Mouse (Mus musculus): ENCODE results near the gene Aox3. TPM values are rescaled to one million over a fixed set of nuclear protein-coding genes. Genes with fewer than 3 reads are reported as not detected.

The Aox3 gene
- polyA plus RNA-seq, 1 experiment from 2014 or later = 1.0 TPM

DNA sequence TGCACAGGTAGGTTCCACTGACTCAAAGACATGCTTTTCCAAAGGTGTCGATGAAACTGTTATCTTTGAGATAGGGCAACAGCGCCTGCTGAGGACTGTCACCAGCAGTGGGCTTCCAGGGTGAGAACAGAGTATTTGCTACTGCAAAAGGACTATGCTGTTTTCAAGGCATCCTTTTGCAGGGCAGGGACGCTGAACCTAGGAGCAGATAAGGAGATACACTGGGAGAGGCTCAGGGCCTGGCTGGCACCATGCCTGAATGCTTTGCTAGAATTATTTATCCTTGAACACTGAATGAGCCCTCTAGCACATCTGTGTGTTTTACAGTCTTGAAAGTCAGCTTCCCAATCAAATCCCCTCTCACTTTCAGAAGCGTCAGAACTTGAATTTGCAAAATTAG lies 85.5 kb downstream of the Aox3 start:
- no peaks in the 10 kb centered on the region for H3K4me1 ChIP-seq (replicated peaks)
- 49% methylated on average over 4 of the region's 4 CpGs for WGBS (ENCODE audit: insufficient replicate concordance)
- no peaks in the 10 kb centered on the region for H3K27me3 ChIP-seq
- H3K9me3 ChIP-seq (replicated peaks) = no peaks in the 10 kb centered on the region
- ATAC-seq (ENCODE audit: insufficient read depth) = no peak
- H3K27ac ChIP-seq (replicated peaks) = no peak overlapping the region
- H3K4me3 ChIP-seq (replicated peaks) = no peak overlapping the region
- H3K36me3 ChIP-seq (replicated peaks) = no peaks in the 10 kb centered on the region
- H3K9ac ChIP-seq = no peak overlapping the region
- no peak overlapping the region for H3K4me2 ChIP-seq

DNA sequence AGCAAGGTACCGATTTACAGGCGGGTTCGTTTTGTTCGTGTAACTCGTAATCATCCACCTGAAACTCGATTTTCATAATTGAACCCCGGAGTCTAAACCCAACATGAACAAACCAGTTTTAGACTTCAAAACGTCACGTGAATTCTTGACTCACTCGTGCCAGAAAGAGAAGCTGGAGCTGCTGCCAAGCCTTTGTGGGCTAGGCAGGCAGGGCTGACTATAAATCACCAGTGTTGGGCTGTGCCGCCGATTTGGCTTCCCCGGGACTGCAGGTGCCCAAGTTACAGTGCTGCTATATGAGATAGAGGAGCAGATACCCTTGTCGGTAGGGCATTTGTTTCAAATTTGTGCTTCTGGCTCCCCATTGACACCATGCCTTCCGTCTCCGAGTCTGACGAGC lies 97.3 kb downstream of the Aox3 start, which contains the start of gene Aox4:
Aox4 (plus strand) TSS at position 195 of the 400 bp plus-strand sequence.
- H3K4me3 ChIP-seq (replicated peaks) = no peak within 1 kb of the TSS
- H3K27me3 ChIP-seq = no peaks in the 10 kb centered on the region
- 0 out of 2 replicates have a peak, but pooled peaks cover 3% of the 10 kb centered on the region for H3K4me1 ChIP-seq (replicated peaks)
- no peaks in the 10 kb centered on the region for H3K36me3 ChIP-seq (replicated peaks)
- no peak within 1 kb of the TSS for H3K4me2 ChIP-seq
- 62% methylated on average over 17 of the region's 17 CpGs for WGBS (ENCODE audit: insufficient replicate concordance)
- no peak for ATAC-seq (ENCODE audit: insufficient read depth)
- no peak within 1 kb of the TSS for H3K27ac ChIP-seq (replicated peaks)
- H3K9me3 ChIP-seq (replicated peaks) = no peaks in the 10 kb centered on the region
- H3K9ac ChIP-seq = no peak within 1 kb of the TSS

DNA sequence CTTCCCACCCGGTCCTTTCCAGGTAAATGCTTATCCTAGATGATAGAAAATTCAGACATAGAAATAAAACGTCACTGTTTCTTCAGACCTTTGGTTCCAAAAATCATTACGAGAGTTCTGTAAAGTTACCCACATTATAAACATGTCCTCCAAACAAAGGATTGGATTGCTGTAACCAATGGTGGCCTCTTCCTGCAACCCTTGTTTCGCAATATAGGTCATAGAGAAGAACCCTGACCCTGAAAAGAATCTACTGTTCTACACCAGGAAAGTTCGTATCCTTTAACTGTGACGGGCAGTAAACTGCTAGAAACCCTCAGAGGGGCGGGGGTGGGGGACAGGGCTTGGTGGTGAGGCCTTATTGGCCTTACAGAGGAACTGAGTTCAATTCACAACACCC lies 99.9 kb downstream of the Aox3 start:
- WGBS (ENCODE audit: insufficient replicate concordance) = 55% methylated on average over 7 of the region's 7 CpGs
- Histone ChIP-seq H3K27ac (replicated peaks) (no peak overlapping the region), H3K9ac (no peak overlapping the region), H3K27me3 (no peaks in the 10 kb centered on the region), H3K9me3 (replicated peaks) (no peaks in the 10 kb centered on the region), H3K4me1 (replicated peaks) (0 out of 2 replicates have a peak, but pooled peaks cover 3% of the 10 kb centered on the region), H3K4me3 (replicated peaks) (no peak overlapping the region), H3K36me3 (replicated peaks) (no peaks in the 10 kb centered on the region), H3K4me2 (no peak overlapping the region)
- ATAC-seq (ENCODE audit: insufficient read depth) = no peak; the same call in 1 of the 2 replicates

DNA sequence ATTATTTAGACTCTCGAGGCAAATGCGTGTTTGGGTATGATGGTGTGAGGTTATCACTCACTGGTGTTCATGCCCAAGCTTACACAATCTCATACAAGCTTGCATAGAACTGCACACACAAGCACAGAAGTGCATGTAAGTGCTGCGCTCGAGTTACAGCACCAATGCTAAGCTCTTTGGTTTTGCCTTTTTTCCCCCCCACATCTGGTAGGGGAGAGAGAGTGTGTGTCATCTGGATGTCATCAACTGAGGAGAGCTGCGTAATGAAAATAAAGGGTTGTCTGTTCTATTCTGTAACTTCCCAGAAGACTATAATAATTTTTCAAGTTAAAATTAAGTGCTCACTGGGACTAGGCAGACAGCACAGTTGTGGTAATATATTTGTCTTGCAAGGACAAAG lies 100.9 kb downstream of the Aox3 start:
- Histone ChIP-seq H3K27me3 (no peaks in the 10 kb centered on the region), H3K4me3 (replicated peaks) (no peak overlapping the region), H3K4me1 (replicated peaks) (0 out of 2 replicates have a peak, but pooled peaks cover 3% of the 10 kb centered on the region), H3K4me2 (no peak overlapping the region), H3K9me3 (replicated peaks) (no peaks in the 10 kb centered on the region), H3K27ac (replicated peaks) (no peak overlapping the region), H3K9ac (no peak overlapping the region), H3K36me3 (replicated peaks) (no peaks in the 10 kb centered on the region)
- ATAC-seq (ENCODE audit: insufficient read depth) = no peak
- WGBS (ENCODE audit: insufficient replicate concordance) = 73% methylated on average over 5 of the region's 5 CpGs

DNA sequence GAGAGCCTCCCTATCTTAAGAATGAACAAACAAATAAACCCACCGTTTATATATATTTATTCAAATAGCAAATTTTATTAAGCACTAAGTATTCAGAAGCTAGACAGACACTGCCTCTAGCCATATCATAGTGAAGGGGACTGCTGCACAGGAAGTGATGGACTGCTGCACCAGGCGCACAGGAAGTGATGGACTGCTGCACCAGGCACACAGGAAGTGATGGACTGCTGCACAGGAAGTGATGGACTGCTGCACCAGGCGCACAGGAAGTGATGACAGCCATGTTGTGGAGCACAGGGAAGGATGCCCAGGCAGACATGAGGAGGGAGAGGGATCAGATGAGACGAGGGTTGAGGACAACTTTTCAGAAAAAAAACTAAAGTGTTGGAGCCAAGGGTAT lies 102.4 kb downstream of the Aox3 start:
- no peak overlapping the region for H3K27ac ChIP-seq (replicated peaks)
- no peak overlapping the region for H3K4me3 ChIP-seq (replicated peaks)
- no peaks in the 10 kb centered on the region for H3K27me3 ChIP-seq
- H3K9ac ChIP-seq = no peak overlapping the region
- ATAC-seq (ENCODE audit: insufficient read depth) = no peak
- H3K4me1 ChIP-seq (replicated peaks) = 0 out of 2 replicates have a peak, but pooled peaks cover 3% of the 10 kb centered on the region
- 55% methylated on average over 4 of the region's 4 CpGs for WGBS (ENCODE audit: insufficient replicate concordance)
- no peak overlapping the region for H3K4me2 ChIP-seq
- no peaks in the 10 kb centered on the region for H3K9me3 ChIP-seq (replicated peaks)
- H3K36me3 ChIP-seq (replicated peaks) = no peaks in the 10 kb centered on the region

DNA sequence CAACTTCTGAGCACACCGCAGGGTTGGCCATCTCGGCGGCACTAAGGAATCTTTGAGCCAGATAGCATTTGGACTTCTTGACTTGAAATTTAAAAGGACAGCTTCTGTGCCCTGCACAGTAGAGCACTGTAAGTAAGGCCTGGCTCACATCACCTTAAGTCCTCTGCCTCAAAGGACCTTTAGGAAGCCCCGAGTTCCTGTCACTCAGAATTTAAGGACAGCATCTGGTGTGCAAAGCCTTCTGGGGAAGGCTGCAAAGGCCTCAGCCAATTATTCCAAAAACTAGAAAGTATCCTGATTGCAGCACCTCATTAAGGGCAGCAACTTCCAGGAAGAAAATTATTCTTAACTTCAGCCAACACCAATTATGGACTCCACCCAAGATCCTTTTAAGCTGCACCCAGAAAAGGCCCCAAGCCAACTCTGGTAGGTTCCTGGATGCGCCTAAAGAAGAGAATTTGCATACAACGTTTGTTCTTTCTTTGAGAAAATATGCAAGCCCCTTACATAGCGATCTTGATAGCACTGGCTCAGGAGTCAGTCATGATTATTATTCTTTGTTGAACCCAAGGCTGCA lies 103.1 kb downstream of the Aox3 start:
- H3K27ac ChIP-seq (replicated peaks) = no peak overlapping the region
- 66% methylated on average over 7 of the region's 7 CpGs for WGBS (ENCODE audit: insufficient replicate concordance)
- ATAC-seq (ENCODE audit: insufficient read depth) = no peak

DNA sequence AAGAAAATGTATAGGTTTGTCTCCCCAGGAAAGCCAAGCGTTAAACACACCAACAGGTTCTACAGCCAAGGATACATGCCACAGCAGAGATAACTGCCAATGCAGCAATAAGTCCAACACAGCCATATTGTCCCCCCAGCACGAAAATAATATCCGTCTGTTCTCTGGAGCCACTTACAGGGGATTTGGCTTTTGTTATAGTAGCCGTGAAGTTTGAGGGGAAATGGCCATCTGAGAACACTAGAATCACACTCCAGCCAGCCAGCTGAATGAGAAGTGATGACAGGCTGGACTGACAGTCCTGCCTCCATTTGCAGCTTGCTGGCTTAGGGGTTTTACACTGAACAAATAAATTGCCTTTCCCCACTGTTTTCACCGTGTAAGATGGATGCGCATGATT lies 108.1 kb downstream of the Aox3 start:
- Histone ChIP-seq H3K4me1 (replicated peaks) (no peaks in the 10 kb centered on the region), H3K27me3 (no peaks in the 10 kb centered on the region), H3K4me2 (no peak overlapping the region), H3K4me3 (replicated peaks) (no peak overlapping the region), H3K9me3 (replicated peaks) (no peaks in the 10 kb centered on the region), H3K9ac (no peak overlapping the region), H3K27ac (replicated peaks) (no peak overlapping the region), H3K36me3 (replicated peaks) (no peaks in the 10 kb centered on the region)
- WGBS (ENCODE audit: insufficient replicate concordance) = 65% methylated on average over 6 of the region's 6 CpGs
- ATAC-seq (ENCODE audit: insufficient read depth) = no peak

More for the DNA sequence above, 103.1 kb downstream of the Aox3 start:
- Histone ChIP-seq H3K4me3 (replicated peaks) (no peak overlapping the region), H3K9me3 (replicated peaks) (no peaks in the 10 kb centered on the region), H3K27me3 (no peaks in the 10 kb centered on the region), H3K4me2 (no peak overlapping the region), H3K4me1 (replicated peaks) (0 out of 2 replicates have a peak, but pooled peaks cover 3% of the 10 kb centered on the region), H3K9ac (no peak overlapping the region), H3K36me3 (replicated peaks) (no peaks in the 10 kb centered on the region)

DNA sequence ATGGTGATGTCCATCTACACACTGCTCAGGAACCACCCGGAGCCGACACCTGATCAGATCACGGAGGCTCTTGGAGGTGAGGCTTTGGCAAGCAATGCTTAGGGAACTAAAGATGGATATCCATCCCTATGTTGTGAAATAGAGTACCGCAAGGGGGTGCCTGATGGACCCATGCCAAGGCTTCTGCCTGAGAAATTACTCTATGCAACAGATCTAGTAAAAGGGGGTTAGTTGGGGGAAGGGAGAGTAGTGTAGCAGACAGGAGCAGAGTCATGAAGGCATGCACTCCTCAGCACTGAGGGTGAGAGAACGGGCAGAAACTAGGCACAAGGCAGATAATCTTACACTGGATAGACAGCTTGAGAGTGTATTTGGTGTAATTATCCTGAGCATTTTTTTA lies 108.9 kb downstream of the Aox3 start:
- no peak overlapping the region for H3K4me2 ChIP-seq
- no peak overlapping the region for H3K27ac ChIP-seq (replicated peaks)
- no peak overlapping the region for H3K9ac ChIP-seq
- H3K36me3 ChIP-seq (replicated peaks) = no peaks in the 10 kb centered on the region
- H3K4me3 ChIP-seq (replicated peaks) = no peak overlapping the region
- ATAC-seq (ENCODE audit: insufficient read depth) = no peak
- WGBS (ENCODE audit: insufficient replicate concordance) = 75% methylated on average over 5 of the region's 5 CpGs
- H3K27me3 ChIP-seq = no peaks in the 10 kb centered on the region
- H3K9me3 ChIP-seq (replicated peaks) = no peaks in the 10 kb centered on the region
- H3K4me1 ChIP-seq (replicated peaks) = no peaks in the 10 kb centered on the region

DNA sequence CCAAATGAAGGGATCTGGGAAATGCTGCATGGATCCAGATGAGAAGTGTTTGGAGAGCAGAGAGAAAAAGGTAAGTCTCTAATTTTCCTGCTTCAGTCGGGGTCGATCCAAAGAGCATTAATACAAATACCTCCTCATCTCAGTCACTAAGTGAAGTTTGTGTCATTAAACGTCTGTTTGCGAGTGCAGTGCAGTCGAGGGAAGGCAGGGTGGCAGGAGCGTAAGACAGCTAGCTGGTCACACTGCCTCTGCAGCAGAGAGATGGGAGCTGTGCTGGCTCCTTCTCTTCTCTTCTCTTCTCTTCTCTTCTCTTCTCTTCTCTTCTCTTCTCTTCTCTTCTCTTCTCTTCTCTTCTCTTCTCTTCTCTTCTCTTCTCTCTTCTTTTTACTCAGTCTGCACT lies 115.2 kb downstream of the Aox3 start:
- no peaks in the 10 kb centered on the region for H3K36me3 ChIP-seq (replicated peaks)
- H3K9me3 ChIP-seq (replicated peaks) = no peaks in the 10 kb centered on the region
- H3K27ac ChIP-seq (replicated peaks) = no peak overlapping the region
- ATAC-seq (ENCODE audit: insufficient read depth) = no peak
- no peaks in the 10 kb centered on the region for H3K4me1 ChIP-seq (replicated peaks)
- WGBS (ENCODE audit: insufficient replicate concordance) = 56% methylated on average over 6 of the region's 6 CpGs
- no peak overlapping the region for H3K4me2 ChIP-seq
- H3K4me3 ChIP-seq (replicated peaks) = no peak overlapping the region
- H3K9ac ChIP-seq = no peak overlapping the region
- no peaks in the 10 kb centered on the region for H3K27me3 ChIP-seq

DNA sequence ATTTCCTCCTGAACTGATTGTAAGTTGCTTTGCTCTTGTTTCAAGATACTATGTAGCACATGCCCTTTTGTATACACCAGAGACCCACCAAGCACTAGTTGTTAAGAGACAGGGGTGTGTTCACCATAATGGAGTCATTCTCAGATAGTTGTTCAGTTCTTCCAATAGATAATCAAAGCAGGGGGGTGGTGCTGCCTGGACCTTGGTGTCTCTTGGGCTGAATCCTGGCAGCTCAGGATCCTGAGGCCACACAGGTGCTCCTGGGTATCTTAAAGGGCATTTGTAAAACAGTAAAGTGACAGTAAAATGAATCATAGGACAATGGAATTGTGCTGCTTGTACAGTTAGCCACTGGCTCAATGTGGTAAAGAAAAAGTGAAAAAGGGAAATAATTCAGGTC lies 116.0 kb downstream of the Aox3 start:
- no peak for ATAC-seq (ENCODE audit: insufficient read depth)
- no peak overlapping the region for H3K9ac ChIP-seq
- no peak overlapping the region for H3K4me2 ChIP-seq
- H3K27me3 ChIP-seq = no peaks in the 10 kb centered on the region
- H3K4me3 ChIP-seq (replicated peaks) = no peak overlapping the region
- H3K4me1 ChIP-seq (replicated peaks) = no peaks in the 10 kb centered on the region
- H3K9me3 ChIP-seq (replicated peaks) = no peaks in the 10 kb centered on the region
- H3K27ac ChIP-seq (replicated peaks) = no peak overlapping the region
- H3K36me3 ChIP-seq (replicated peaks) = no peaks in the 10 kb centered on the region

DNA sequence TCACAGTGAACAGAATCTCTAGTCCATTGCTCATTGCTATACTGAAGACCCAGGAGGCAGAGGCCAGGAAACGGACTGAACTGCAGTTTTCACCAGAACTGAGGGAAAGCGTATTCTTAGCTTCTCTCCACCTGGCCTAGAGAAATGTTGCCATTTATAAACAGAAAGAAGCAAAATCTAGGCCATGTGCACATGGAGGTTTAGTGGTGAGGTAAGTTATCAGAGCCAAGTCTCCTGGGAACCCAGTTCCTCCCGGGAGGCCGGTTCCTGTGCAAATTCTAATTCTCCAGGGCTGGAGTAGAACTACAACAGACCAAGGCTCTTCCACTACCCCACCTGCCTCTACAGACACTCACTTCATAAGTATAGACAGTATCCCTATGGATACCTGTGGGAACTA lies 116.8 kb downstream of the Aox3 start:
- no peaks in the 10 kb centered on the region for H3K27me3 ChIP-seq
- no peaks in the 10 kb centered on the region for H3K9me3 ChIP-seq (replicated peaks)
- H3K4me3 ChIP-seq (replicated peaks) = no peak overlapping the region
- H3K9ac ChIP-seq = no peak overlapping the region
- no peaks in the 10 kb centered on the region for H3K36me3 ChIP-seq (replicated peaks)
- 74% methylated on average over 4 of the region's 4 CpGs for WGBS (ENCODE audit: insufficient replicate concordance)
- H3K4me1 ChIP-seq (replicated peaks) = no peaks in the 10 kb centered on the region
- no peak overlapping the region for H3K27ac ChIP-seq (replicated peaks)
- ATAC-seq (ENCODE audit: insufficient read depth) = no peak
- H3K4me2 ChIP-seq = no peak overlapping the region

DNA sequence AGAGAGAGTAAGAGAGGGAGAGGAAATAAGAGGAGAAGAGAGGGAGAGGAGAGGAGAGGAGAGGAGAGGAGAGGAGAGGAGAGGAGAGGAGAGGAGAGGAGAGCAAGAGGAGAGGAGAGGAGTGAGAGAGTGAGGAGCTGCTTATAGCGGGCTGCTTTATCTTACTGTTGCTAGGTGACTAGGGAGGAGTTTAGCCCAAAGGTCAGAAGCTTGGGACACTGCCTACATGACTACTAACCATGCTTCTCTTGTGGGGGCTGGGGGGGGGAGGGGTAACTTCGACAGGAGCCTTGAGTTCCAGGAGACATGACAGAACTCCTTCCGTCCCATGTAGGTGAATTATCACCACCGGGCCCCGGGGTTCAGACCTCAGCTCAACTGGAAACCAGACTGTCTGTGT lies 117.6 kb downstream of the Aox3 start:
- Histone ChIP-seq H3K4me1 (replicated peaks) (no peaks in the 10 kb centered on the region), H3K9ac (no peak overlapping the region), H3K9me3 (replicated peaks) (no peaks in the 10 kb centered on the region), H3K27me3 (no peaks in the 10 kb centered on the region), H3K36me3 (replicated peaks) (no peaks in the 10 kb centered on the region), H3K27ac (replicated peaks) (no peak overlapping the region), H3K4me3 (replicated peaks) (no peak overlapping the region), H3K4me2 (no peak overlapping the region)
- no peak for ATAC-seq (ENCODE audit: insufficient read depth)
- WGBS (ENCODE audit: insufficient replicate concordance) = 45% methylated on average over 5 of the region's 5 CpGs
